Mouse (Mus musculus): ENCODE measurements around the gene Armc2. TPM values are rescaled to one million over a fixed set of nuclear protein-coding genes. Genes with fewer than 3 reads are reported as not detected.

The Armc2 gene
- polyA plus RNA-seq (2012; fragmentation: generic; extraction: Trizol), result 1 to 10 TPM; 3.4 to 6.4 TPM

DNA sequence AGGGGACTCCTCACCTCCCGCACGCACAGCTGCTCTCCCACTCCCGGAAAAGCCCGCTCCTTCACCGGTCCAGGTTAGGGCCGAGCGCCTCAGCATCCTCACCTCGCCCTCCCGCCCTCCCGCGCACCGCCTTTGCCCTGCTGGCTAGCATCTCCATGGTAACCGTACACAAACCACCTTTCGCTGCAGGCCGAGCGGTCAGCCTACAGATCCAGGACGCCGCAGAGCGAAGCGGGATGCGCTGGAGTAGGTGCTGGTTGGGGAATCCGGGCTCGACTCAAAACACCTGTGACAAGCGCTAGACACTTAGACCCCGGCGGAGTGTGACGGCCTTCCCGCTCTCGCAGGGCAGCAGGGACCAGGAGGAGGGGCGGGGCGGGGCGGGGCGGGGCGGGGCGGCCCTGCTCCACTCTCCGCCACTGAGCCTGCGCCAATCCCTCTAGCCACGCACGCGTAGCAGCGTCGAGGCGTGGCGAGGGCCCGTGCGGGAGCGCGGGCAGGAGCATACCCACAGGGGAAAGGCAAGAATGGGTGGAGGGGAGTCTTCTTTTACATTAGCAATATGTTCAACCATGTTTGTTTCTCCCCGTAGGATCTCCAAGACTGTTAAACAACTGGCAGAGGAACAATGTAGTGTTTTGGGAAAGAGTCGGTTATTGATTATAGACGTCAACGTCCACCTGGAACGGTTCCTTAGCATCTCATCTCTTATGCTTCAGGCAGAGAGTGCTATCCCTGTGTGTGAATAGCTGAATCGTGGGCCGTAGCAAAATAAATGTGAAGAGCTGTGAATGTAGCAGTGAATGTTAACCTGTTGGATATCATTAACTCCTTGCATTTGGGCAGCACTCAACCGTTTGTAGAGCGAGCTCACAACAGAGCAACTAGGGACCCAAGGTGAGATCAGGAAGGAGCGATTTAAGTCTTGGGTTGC is at the start of gene Armc2:
Armc2 (minus strand) TSS at position 427 of the 934 bp plus-strand sequence.

Other genes with a start within 250 kb of the Armc2 start
- 1 to 10 TPM in 1 of 2 experiments, under 1 TPM in 1; 0.76 to 7.5 TPM for gene Cep57l1, start 208.6 kb downstream of the Armc2 start, polyA plus RNA-seq (2012; fragmentation: generic; extraction: Trizol)
- gene Sesn1, start 208.5 kb downstream of the Armc2 start, polyA plus RNA-seq (2012; fragmentation: generic; extraction: Trizol), result 10 to 100 TPM in 1 of 2 experiments, 1 to 10 TPM in 1; 1.4 to 46.4 TPM

Measured in C3H10T1/2 (cell line).